ENCODE assay signal across 8 mouse cellular contexts in genomic region chr14:54617897-54618365, GRCm38 (mm10). TPM values are rescaled to one million over a fixed set of nuclear protein-coding genes. Genes with fewer than 3 reads are reported as not detected.
DNase-seq lines count a peak whose midpoint lies in the region; ATAC-seq lines count a peak whose summit lies in the region.

Gene Psmb5, minus strand, starts transcription at chr14:54618022.

- peak; percentile 94 for ATAC-seq in megakaryocyte-erythroid progenitor cell, adult 5-6 weeks (replicated peaks; ENCODE audit: low FRiP score, low TSS enrichment, poor library complexity, severe bottlenecking)

- DNase-seq in adipocyte (ENCODE audit: low spot score) = peak; percentile 87
- peak; percentile 96 for DNase-seq in embryo, embryonic 10 days (ENCODE audit: low spot score)
- DNase-seq in gastrocnemius, postnatal 10 days = peak; percentile 82
- peak; percentile 96 for DNase-seq in induced T-regulatory cell, adult 2 months (ENCODE audit: low read depth)
- peak; percentile 87 to 93 for DNase-seq in left cerebral cortex, postnatal 10 days (ENCODE audit: extremely low spot score in 1 of 2, low spot score in 2 of 2)
- DNase-seq in right cerebral cortex, postnatal 25 days = peak; percentile 90
- DNase-seq in urinary bladder, postnatal 4 days (ENCODE audit: low spot score in 2 of 2) = peak; percentile 82 to 86

- intact Hi-C loops in left cerebral cortex, postnatal 10 days (cut with DNase I) = loop anchor here (5.0 kb wide), 1 partner anchor 36 kb away; no protein-coding TSS in a partner anchor

RNA-seq across cellular contexts. Expression of gene Psmb5, which starts in this region (rescaled TPM):
- 100 to 1,000 TPM; 183 to 207 TPM for total RNA-seq in gastrocnemius, postnatal 10 days (2021)
- total RNA-seq in left cerebral cortex, postnatal 10 days (2021) = 100 to 1,000 TPM; 196 to 203 TPM
- 221 and 258 TPM in 2 replicates for total RNA-seq in megakaryocyte-erythroid progenitor cell, adult 5-6 weeks (2014; fragmentation: Nextera tagmentation)
- 39.5 and 75.5 TPM in 2 replicates for total RNA-seq in megakaryocyte-erythroid progenitor cell, adult 5-6 weeks (2017)

Comparison
In these comparisons a context has a peak if more than half of its experiments do, and no peak if none do; other contexts are left out.
1. Peak in every context shown above with its lines: DNase-seq and ATAC-seq.